Mouse (Mus musculus): ENCODE results near the gene Hscb. TPM values are rescaled to one million over a fixed set of nuclear protein-coding genes. Genes with fewer than 3 reads are reported as not detected.
A peak's percentile ranks its signal among the peaks of the same experiment; 100 is the strongest.

Hscb gene
- polyA plus RNA-seq, 1 experiment = not detected

GRCm38 (mm10) chr5:110808821-110809666 is 30.5 kb downstream of the Hscb start:
- peak overlapping the region; percentile 94 for H3K4me3 ChIP-seq (ENCODE audit: insufficient read depth, low read depth, low read length)
- no peak overlapping the region; the same call in 1 of the 2 replicates for H3K27ac ChIP-seq (ENCODE audit: insufficient read depth, low read depth, low read length)
- TF ChIP-seq CTCF (IDR thresholded peaks at IDR 0.05; ENCODE audit: insufficient read depth, low read depth, low read length) = no peak
- no peak for TF ChIP-seq POLR2A (IDR thresholded peaks at IDR 0.05; ENCODE audit: insufficient read depth, low read depth, low read length)
- WGBS = under 1% methylated on average over 27 of the region's 27 CpGs
- peaks cover 23% of the 10 kb centered on the region for H3K4me1 ChIP-seq (ENCODE audit: control insufficient read depth, insufficient read depth, low read length)

- peaks cover 23% of the 10 kb centered on the region for H3K4me1 ChIP-seq (ENCODE audit: control insufficient read depth, insufficient read depth, low read length)
- H3K4me3 ChIP-seq (ENCODE audit: insufficient read depth, low read depth, low read length) = peak overlapping the region; percentile 94
- TF ChIP-seq POLR2A (IDR thresholded peaks at IDR 0.05; ENCODE audit: insufficient read depth, low read depth, low read length) (no peak), CTCF (IDR thresholded peaks at IDR 0.05; ENCODE audit: insufficient read depth, low read depth, low read length) (no peak)
- H3K27ac ChIP-seq (ENCODE audit: insufficient read depth, low read depth, low read length) = 0 out of 2 replicates have a peak overlapping the region, but pooled peaks have one; percentile 22
- WGBS = 3% methylated on average over 14 of the region's 14 CpGs
These were observed 31.4 kb downstream of the Hscb start for GRCm38 (mm10) chr5:110808061-110808631.

GRCm38 (mm10) chr5:110807453-110807852 is 32.1 kb downstream of the Hscb start:
- Histone ChIP-seq H3K4me3 (ENCODE audit: insufficient read depth, low read depth, low read length) (peak overlapping the region; percentile 94; the same call in 1 of the 2 replicates), H3K4me1 (ENCODE audit: control insufficient read depth, insufficient read depth, low read length) (peaks cover 23% of the 10 kb centered on the region), H3K27ac (ENCODE audit: insufficient read depth, low read depth, low read length) (no peak overlapping the region)
- WGBS = 87% methylated on average over 4 of the region's 4 CpGs
- TF ChIP-seq CTCF (IDR thresholded peaks at IDR 0.05; ENCODE audit: insufficient read depth, low read depth, low read length) (no peak), POLR2A (IDR thresholded peaks at IDR 0.05; ENCODE audit: insufficient read depth, low read depth, low read length) (no peak)

- TF ChIP-seq CTCF (IDR thresholded peaks at IDR 0.05; ENCODE audit: insufficient read depth, low read depth, low read length) (no peak), POLR2A (IDR thresholded peaks at IDR 0.05; ENCODE audit: insufficient read depth, low read depth, low read length) (no peak)
- 89% methylated on average over 1 of the region's 1 CpGs for WGBS
- Histone ChIP-seq H3K27ac (ENCODE audit: insufficient read depth, low read depth, low read length) (no peak overlapping the region), H3K4me3 (ENCODE audit: insufficient read depth, low read depth, low read length) (no peak overlapping the region), H3K4me1 (ENCODE audit: control insufficient read depth, insufficient read depth, low read length) (peaks cover 30% of the 10 kb centered on the region)
These were observed 32.9 kb downstream of the Hscb start for GRCm38 (mm10) chr5:110806676-110807075.

GRCm38 (mm10) chr5:110806154-110806553 is 33.4 kb downstream of the Hscb start:
- no peak overlapping the region for H3K27ac ChIP-seq (ENCODE audit: insufficient read depth, low read depth, low read length)
- H3K4me1 ChIP-seq (ENCODE audit: control insufficient read depth, insufficient read depth, low read length) = peaks cover 35% of the 10 kb centered on the region
- H3K4me3 ChIP-seq (ENCODE audit: insufficient read depth, low read depth, low read length) = no peak overlapping the region
- TF ChIP-seq POLR2A (IDR thresholded peaks at IDR 0.05; ENCODE audit: insufficient read depth, low read depth, low read length) (no peak), CTCF (IDR thresholded peaks at IDR 0.05; ENCODE audit: insufficient read depth, low read depth, low read length) (no peak)
- 85% methylated on average over 4 of the region's 4 CpGs for WGBS

GRCm38 (mm10) chr5:110804012-110804743 is 35.4 kb downstream of the Hscb start:
- TF ChIP-seq POLR2A (IDR thresholded peaks at IDR 0.05; ENCODE audit: insufficient read depth, low read depth, low read length) (no peak), CTCF (IDR thresholded peaks at IDR 0.05; ENCODE audit: insufficient read depth, low read depth, low read length) (no peak)

GRCm38 (mm10) chr5:110802809-110803208 is 36.8 kb downstream of the Hscb start:
- Histone ChIP-seq H3K4me3 (ENCODE audit: insufficient read depth, low read depth, low read length) (no peak overlapping the region), H3K27ac (ENCODE audit: insufficient read depth, low read depth, low read length) (no peak overlapping the region), H3K4me1 (ENCODE audit: control insufficient read depth, insufficient read depth, low read length) (peaks cover 28% of the 10 kb centered on the region)
- TF ChIP-seq CTCF (IDR thresholded peaks at IDR 0.05; ENCODE audit: insufficient read depth, low read depth, low read length) = no peak
- TF ChIP-seq POLR2A (IDR thresholded peaks at IDR 0.05; ENCODE audit: insufficient read depth, low read depth, low read length) = no peak

More at GRCm38 (mm10) chr5:110804012-110804743, 35.4 kb downstream of the Hscb start:
- 86% methylated on average over 7 of the region's 7 CpGs for WGBS
- Histone ChIP-seq H3K4me3 (ENCODE audit: insufficient read depth, low read depth, low read length) (no peak overlapping the region), H3K27ac (ENCODE audit: insufficient read depth, low read depth, low read length) (no peak overlapping the region), H3K4me1 (ENCODE audit: control insufficient read depth, insufficient read depth, low read length) (peaks cover 40% of the 10 kb centered on the region)

GRCm38 (mm10) chr5:110802186-110802585 is 37.4 kb downstream of the Hscb start:
- TF ChIP-seq CTCF (IDR thresholded peaks at IDR 0.05; ENCODE audit: insufficient read depth, low read depth, low read length) (no peak), POLR2A (IDR thresholded peaks at IDR 0.05; ENCODE audit: insufficient read depth, low read depth, low read length) (no peak)
- Histone ChIP-seq H3K4me3 (ENCODE audit: insufficient read depth, low read depth, low read length) (no peak overlapping the region), H3K4me1 (ENCODE audit: control insufficient read depth, insufficient read depth, low read length) (peaks cover 24% of the 10 kb centered on the region), H3K27ac (ENCODE audit: insufficient read depth, low read depth, low read length) (no peak overlapping the region)
- WGBS = 49% methylated on average over 4 of the region's 4 CpGs

Measured in olfactory bulb, adult 2 months (tissue).